43 mouse cellular contexts compared by ENCODE assay signal in the genomic region with DNA sequence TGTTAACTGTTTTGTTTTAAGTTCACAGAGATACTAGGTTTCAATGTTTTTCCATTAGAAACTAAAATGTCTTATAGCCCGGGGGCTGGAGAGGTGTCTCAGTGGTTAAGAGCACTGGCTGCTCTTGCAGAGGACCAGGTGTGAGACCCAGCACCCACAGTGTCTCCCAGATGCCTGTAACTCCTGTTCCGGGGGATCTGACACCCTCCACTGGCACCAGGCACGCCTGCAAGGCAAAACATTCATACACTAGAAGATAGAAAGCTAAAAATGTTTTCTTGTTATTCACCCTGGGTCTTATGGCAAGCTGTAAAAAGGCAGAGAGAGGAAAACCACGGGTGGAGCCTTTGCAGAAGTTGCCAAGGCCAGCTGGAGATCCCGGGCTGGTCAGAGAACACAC. TPM values are rescaled to one million over a fixed set of nuclear protein-coding genes. Genes with fewer than 3 reads are reported as not detected.
"Had no signal": no experiment of that assay in that cellular context is flagged by ENCODE, and none has a peak within 500 bp of the region (broad histone marks: within the 10 kb centered on the region; RNA-seq: fewer than 3 reads in every experiment).

No protein-coding gene starts in this region.

- H3K9me3 ChIP-seq: heart, embryonic 12.5 days; heart, embryonic 13.5 days; heart, embryonic 15.5 days; hindbrain, embryonic 10.5 days; hindbrain, embryonic 12.5 days; hindbrain, embryonic 13.5 days; hindbrain, embryonic 15.5 days; intestine, embryonic 15.5 days; kidney, embryonic 15.5 days had no signal

- H3K9ac ChIP-seq: heart, embryonic 12.5 days; heart, embryonic 13.5 days; heart, embryonic 15.5 days; hindbrain, embryonic 12.5 days; hindbrain, embryonic 13.5 days; hindbrain, embryonic 14.5 days; hindbrain, embryonic 15.5 days; intestine, embryonic 15.5 days; kidney, embryonic 15.5 days had no signal

- H3K4me3 ChIP-seq: heart, embryonic 12.5 days; heart, embryonic 13.5 days; heart, embryonic 15.5 days; hindbrain, embryonic 10.5 days; hindbrain, embryonic 12.5 days; hindbrain, embryonic 13.5 days; hindbrain, embryonic 15.5 days; intestine, embryonic 15.5 days; kidney, embryonic 15.5 days; layer of hippocampus, adult 2 months; left cerebral cortex, adult 2 months had no signal

- H3K4me2 ChIP-seq: heart, embryonic 12.5 days; heart, embryonic 13.5 days; heart, embryonic 15.5 days; hindbrain, embryonic 12.5 days; hindbrain, embryonic 13.5 days; hindbrain, embryonic 14.5 days; hindbrain, embryonic 15.5 days; intestine, embryonic 15.5 days; kidney, embryonic 15.5 days had no signal

- H3K36me3 ChIP-seq: intestine, embryonic 15.5 days had no signal

- H3K27me3 ChIP-seq: heart, embryonic 12.5 days; heart, embryonic 13.5 days; heart, embryonic 15.5 days; hindbrain, embryonic 12.5 days; hindbrain, embryonic 13.5 days; hindbrain, embryonic 15.5 days; intestine, embryonic 15.5 days; kidney, embryonic 15.5 days had no signal

- H3K4me1 ChIP-seq: hindbrain, embryonic 10.5 days; hindbrain, embryonic 12.5 days; hindbrain, embryonic 13.5 days; hindbrain, embryonic 15.5 days; intestine, embryonic 15.5 days; kidney, embryonic 15.5 days had no signal

- DNase-seq: heart, postnatal 10 days; heart, postnatal 14 days; heart, postnatal 36 days; heart, postnatal 4 days; kidney, adult 11 months; kidney, adult 18-20 months; kidney, adult 2 months; kidney, adult 8-10 months; kidney, adult 9 months; kidney, postnatal 10 days; kidney, postnatal 14 days; kidney, postnatal 25 days; kidney, postnatal 36 days; kidney, postnatal 4 days; layer of hippocampus, adult 9-11 months; layer of hippocampus, postnatal 36 days had no signal

- H3K27ac ChIP-seq: heart, embryonic 13.5 days; heart, embryonic 15.5 days; hindbrain, embryonic 10.5 days; hindbrain, embryonic 12.5 days; hindbrain, embryonic 13.5 days; hindbrain, embryonic 14.5 days; hindbrain, embryonic 15.5 days; hindbrain, postnatal 0 days; intestine, embryonic 15.5 days; kidney, embryonic 15.5 days; kidney, postnatal 0 days; layer of hippocampus, adult 2 months; left cerebral cortex, adult 2 months had no signal

RNA-seq across cellular contexts. Expression of a gene that starts 2.2 kb away (rescaled TPM):
- total RNA-seq: heart, postnatal 10 days; heart, postnatal 14 days; heart, postnatal 25 days; heart, postnatal 36 days; heart, postnatal 4 days; hematopoietic stem cell, adult 5-6 weeks; hindbrain, postnatal 0 days; layer of hippocampus, postnatal 36 days had no signal
- polyA plus RNA-seq: heart, embryonic 12.5 days; heart, embryonic 13.5 days; heart, embryonic 14.5 days; heart, embryonic 15.5 days; heart, embryonic 16.5 days; heart, postnatal 0 days; hindbrain, embryonic 10.5 days; hindbrain, embryonic 11.5 days; hindbrain, embryonic 13.5 days; hindbrain, embryonic 14.5 days; hindbrain, postnatal 0 days; inflammation-experienced regulatory T-cells, adult 6 months; intestine, embryonic 14.5 days; intestine, embryonic 15.5 days; intestine, embryonic 16.5 days; intestine, postnatal 0 days; kidney, embryonic 14.5 days; kidney, embryonic 15.5 days; kidney, embryonic 16.5 days; kidney, postnatal 0 days; large intestine, adult 2 months had no signal
